Mouse (Mus musculus): ENCODE measurements around the gene Bcl7a. TPM values are rescaled to one million over a fixed set of nuclear protein-coding genes. Genes with fewer than 3 reads are reported as not detected.

The Bcl7a gene
- 14.8 and 15.5 TPM in 2 replicates for polyA plus RNA-seq (2015; fragmentation: Nextera tagmentation; extraction: Ambion mirVana)

- H3K36me3 ChIP-seq (ENCODE audit: control insufficient read depth, insufficient read depth) = no peaks in the 10 kb centered on the region
- H3K27ac ChIP-seq (ENCODE audit: low read length) = peak within 1 kb of the TSS; percentile 99
- H3K27me3 ChIP-seq (ENCODE audit: control insufficient read depth, insufficient read depth, low read length) = no peaks in the 10 kb centered on the region
- peak within 1 kb of the TSS; percentile 98 for H3K9ac ChIP-seq (ENCODE audit: low read length)
- H3K4me3 ChIP-seq (ENCODE audit: low read length) = peak within 1 kb of the TSS; percentile 89
- peaks cover 24% of the 10 kb centered on the region for H3K4me1 ChIP-seq (ENCODE audit: control insufficient read depth, insufficient read depth, low read length)
- WGBS = 1% methylated on average over 63 of the region's 69 CpGs
- peak within 1 kb of the TSS; percentile 69 for H3K4me2 ChIP-seq (ENCODE audit: low read depth, low read length)
- H3K9me3 ChIP-seq (replicated peaks; ENCODE audit: control insufficient read depth, low read length) = no peaks in the 10 kb centered on the region
- peak; percentile 77 for ATAC-seq (replicated peaks; ENCODE audit: extremely low read depth, insufficient read depth, low FRiP score)
Measured at GRCm38 (mm10) chr5:123343707-123344627, at the start of gene Bcl7a. Gene Bcl7a, plus strand, starts transcription at chr5:123343834.

- 86% methylated on average over 9 of the region's 9 CpGs for WGBS
- no peak for ATAC-seq (replicated peaks; ENCODE audit: extremely low read depth, insufficient read depth, low FRiP score)
Measured at GRCm38 (mm10) chr5:123294653-123295052, 49.0 kb upstream of the Bcl7a start.

GRCm38 (mm10) chr5:123296224-123296806 is 47.3 kb upstream of the Bcl7a start:
- no peak for ATAC-seq (replicated peaks; ENCODE audit: extremely low read depth, insufficient read depth, low FRiP score)
- no peaks in the 10 kb centered on the region for H3K36me3 ChIP-seq (ENCODE audit: control insufficient read depth, insufficient read depth)
- peaks cover 9% of the 10 kb centered on the region for H3K4me1 ChIP-seq (ENCODE audit: control insufficient read depth, insufficient read depth, low read length)
- H3K9me3 ChIP-seq (replicated peaks; ENCODE audit: control insufficient read depth, low read length) = no peaks in the 10 kb centered on the region
- no peaks in the 10 kb centered on the region for H3K27me3 ChIP-seq (ENCODE audit: control insufficient read depth, insufficient read depth, low read length)
- no peak overlapping the region for H3K27ac ChIP-seq (ENCODE audit: low read length)
- WGBS = 66% methylated on average over 12 of the region's 12 CpGs
- no peak overlapping the region for H3K4me2 ChIP-seq (ENCODE audit: low read depth, low read length)
- H3K9ac ChIP-seq (ENCODE audit: low read length) = no peak overlapping the region
- H3K4me3 ChIP-seq (ENCODE audit: low read length) = no peak overlapping the region

More at GRCm38 (mm10) chr5:123294653-123295052, 49.0 kb upstream of the Bcl7a start:
- Histone ChIP-seq H3K36me3 (ENCODE audit: control insufficient read depth, insufficient read depth) (no peaks in the 10 kb centered on the region), H3K27me3 (ENCODE audit: control insufficient read depth, insufficient read depth, low read length) (no peaks in the 10 kb centered on the region), H3K4me3 (ENCODE audit: low read length) (no peak overlapping the region), H3K4me2 (ENCODE audit: low read depth, low read length) (no peak overlapping the region), H3K27ac (ENCODE audit: low read length) (no peak overlapping the region), H3K4me1 (ENCODE audit: control insufficient read depth, insufficient read depth, low read length) (no peaks in the 10 kb centered on the region; the same call in 1 of the 2 replicates), H3K9me3 (replicated peaks; ENCODE audit: control insufficient read depth, low read length) (no peaks in the 10 kb centered on the region), H3K9ac (ENCODE audit: low read length) (no peak overlapping the region)

GRCm38 (mm10) chr5:123296972-123297754 is 46.5 kb upstream of the Bcl7a start:
- Histone ChIP-seq H3K9ac (ENCODE audit: low read length) (no peak overlapping the region), H3K9me3 (replicated peaks; ENCODE audit: control insufficient read depth, low read length) (no peaks in the 10 kb centered on the region), H3K4me1 (ENCODE audit: control insufficient read depth, insufficient read depth, low read length) (peaks cover 18% of the 10 kb centered on the region), H3K4me2 (ENCODE audit: low read depth, low read length) (no peak overlapping the region), H3K36me3 (ENCODE audit: control insufficient read depth, insufficient read depth) (no peaks in the 10 kb centered on the region), H3K4me3 (ENCODE audit: low read length) (no peak overlapping the region), H3K27me3 (ENCODE audit: control insufficient read depth, insufficient read depth, low read length) (no peaks in the 10 kb centered on the region), H3K27ac (ENCODE audit: low read length) (no peak overlapping the region)
- no peak for ATAC-seq (replicated peaks; ENCODE audit: extremely low read depth, insufficient read depth, low FRiP score)
- WGBS = 54% methylated on average over 23 of the region's 23 CpGs

- Histone ChIP-seq H3K4me3 (ENCODE audit: low read length) (no peak overlapping the region), H3K36me3 (ENCODE audit: control insufficient read depth, insufficient read depth) (no peaks in the 10 kb centered on the region), H3K4me2 (ENCODE audit: low read depth, low read length) (no peak overlapping the region), H3K27me3 (ENCODE audit: control insufficient read depth, insufficient read depth, low read length) (no peaks in the 10 kb centered on the region), H3K27ac (ENCODE audit: low read length) (no peak overlapping the region), H3K9me3 (replicated peaks; ENCODE audit: control insufficient read depth, low read length) (no peaks in the 10 kb centered on the region), H3K9ac (ENCODE audit: low read length) (no peak overlapping the region), H3K4me1 (ENCODE audit: control insufficient read depth, insufficient read depth, low read length) (peaks cover 24% of the 10 kb centered on the region)
- ATAC-seq (replicated peaks; ENCODE audit: extremely low read depth, insufficient read depth, low FRiP score) = no peak
- 73% methylated on average over 7 of the region's 7 CpGs for WGBS
Measured at GRCm38 (mm10) chr5:123297830-123298229, 45.8 kb upstream of the Bcl7a start.

- Histone ChIP-seq H3K9me3 (replicated peaks; ENCODE audit: control insufficient read depth, low read length) (no peaks in the 10 kb centered on the region), H3K36me3 (ENCODE audit: control insufficient read depth, insufficient read depth) (no peaks in the 10 kb centered on the region), H3K27ac (ENCODE audit: low read length) (no peak overlapping the region), H3K4me2 (ENCODE audit: low read depth, low read length) (no peak overlapping the region), H3K4me1 (ENCODE audit: control insufficient read depth, insufficient read depth, low read length) (peaks cover 26% of the 10 kb centered on the region), H3K27me3 (ENCODE audit: control insufficient read depth, insufficient read depth, low read length) (no peaks in the 10 kb centered on the region), H3K4me3 (ENCODE audit: low read length) (no peak overlapping the region), H3K9ac (ENCODE audit: low read length) (no peak overlapping the region)
- WGBS = 90% methylated on average over 6 of the region's 6 CpGs
- ATAC-seq (replicated peaks; ENCODE audit: extremely low read depth, insufficient read depth, low FRiP score) = no peak
Measured at GRCm38 (mm10) chr5:123298526-123298925, 45.1 kb upstream of the Bcl7a start.

- 54% methylated on average over 8 of the region's 8 CpGs for WGBS
- Histone ChIP-seq H3K27me3 (ENCODE audit: control insufficient read depth, insufficient read depth, low read length) (no peaks in the 10 kb centered on the region), H3K9ac (ENCODE audit: low read length) (no peak overlapping the region), H3K9me3 (replicated peaks; ENCODE audit: control insufficient read depth, low read length) (no peaks in the 10 kb centered on the region), H3K4me1 (ENCODE audit: control insufficient read depth, insufficient read depth, low read length) (peaks cover 26% of the 10 kb centered on the region), H3K36me3 (ENCODE audit: control insufficient read depth, insufficient read depth) (no peaks in the 10 kb centered on the region), H3K4me3 (ENCODE audit: low read length) (no peak overlapping the region), H3K27ac (ENCODE audit: low read length) (peak overlapping the region; percentile 53), H3K4me2 (ENCODE audit: low read depth, low read length) (no peak overlapping the region)
- ATAC-seq (replicated peaks; ENCODE audit: extremely low read depth, insufficient read depth, low FRiP score) = no peak
Measured at GRCm38 (mm10) chr5:123300496-123301034, 43.1 kb upstream of the Bcl7a start.

- Histone ChIP-seq H3K9me3 (replicated peaks; ENCODE audit: control insufficient read depth, low read length) (no peaks in the 10 kb centered on the region), H3K36me3 (ENCODE audit: control insufficient read depth, insufficient read depth) (no peaks in the 10 kb centered on the region), H3K4me1 (ENCODE audit: control insufficient read depth, insufficient read depth, low read length) (peaks cover 26% of the 10 kb centered on the region), H3K4me2 (ENCODE audit: low read depth, low read length) (peak overlapping the region; percentile 37), H3K27me3 (ENCODE audit: control insufficient read depth, insufficient read depth, low read length) (no peaks in the 10 kb centered on the region), H3K27ac (ENCODE audit: low read length) (peak overlapping the region; percentile 53), H3K4me3 (ENCODE audit: low read length) (no peak overlapping the region), H3K9ac (ENCODE audit: low read length) (0 out of 2 replicates have a peak overlapping the region, but pooled peaks have one; percentile 10)
- 69% methylated on average over 20 of the region's 20 CpGs for WGBS
- no peak; the same call in 1 of the 2 replicates for ATAC-seq (replicated peaks; ENCODE audit: extremely low read depth, insufficient read depth, low FRiP score)
Measured at GRCm38 (mm10) chr5:123301780-123302521, 41.7 kb upstream of the Bcl7a start.
